Mouse (Mus musculus): ENCODE data around the gene Rtf2. TPM values are rescaled to one million over a fixed set of nuclear protein-coding genes. Genes with fewer than 3 reads are reported as not detected.

The Rtf2 gene
- polyA plus RNA-seq, 1 experiment = 49.8 TPM

DNA sequence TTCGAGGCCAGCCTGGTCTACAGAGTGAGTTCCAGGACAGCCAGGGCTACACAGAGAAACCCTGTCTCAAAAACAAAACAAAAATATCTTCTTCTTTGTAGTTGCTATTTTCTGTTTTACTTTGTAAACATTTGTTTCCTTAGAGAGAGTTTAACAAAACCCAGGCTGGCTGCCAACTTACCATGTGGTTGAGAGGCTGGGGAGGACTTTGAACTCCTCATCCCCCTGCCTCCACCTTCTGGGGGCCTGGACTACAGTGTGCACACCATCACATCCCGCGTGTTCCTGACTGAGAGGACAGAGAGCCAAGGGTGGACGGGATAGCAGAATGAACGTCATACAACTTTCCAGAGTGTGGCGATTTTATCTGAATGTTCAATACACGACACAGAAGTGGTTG is 65.8 kb downstream of the Rtf2 start:
- no peaks in the 10 kb centered on the region for H3K79me2 ChIP-seq (ENCODE audit: control insufficient read depth, insufficient read depth)
- no peak overlapping the region for H3K4me3 ChIP-seq
- no peaks in the 10 kb centered on the region for H3K36me3 ChIP-seq (ENCODE audit: control insufficient read depth, insufficient read depth)
- TF ChIP-seq MYOG (IDR thresholded peaks at IDR 0.05; ENCODE audit: control insufficient read depth in 1 of 3, insufficient read depth in 1 of 3, insufficient read length in 2 of 3, low read depth in 2 of 3) = no peak
- no peak for TF ChIP-seq TCF3 (IDR thresholded peaks at IDR 0.05; ENCODE audit: insufficient read length, low read depth)
- no peak for TF ChIP-seq SRF (IDR thresholded peaks at IDR 0.05; ENCODE audit: control insufficient read depth, insufficient read length, low read depth)
- TF ChIP-seq E2F4 (IDR thresholded peaks at IDR 0.05; ENCODE audit: insufficient read depth) = no peak
- TF ChIP-seq POLR2A (IDR thresholded peaks at IDR 0.05; ENCODE audit: insufficient read length, low read depth) = no peak
- TF ChIP-seq POLR2AphosphoS2 (IDR thresholded peaks at IDR 0.05; ENCODE audit: insufficient read length, low read depth) = no peak
- TF ChIP-seq USF1 (IDR thresholded peaks at IDR 0.05; ENCODE audit: low read depth) = no peak
- no peak for TF ChIP-seq REST (IDR thresholded peaks at IDR 0.05; ENCODE audit: insufficient read depth, insufficient read length)
- no peak for TF ChIP-seq CEBPB (IDR thresholded peaks at IDR 0.05; ENCODE audit: insufficient read depth, poor library complexity, severe bottlenecking)
- TF ChIP-seq MAX (IDR thresholded peaks at IDR 0.05; ENCODE audit: low read depth) = no peak
- TF ChIP-seq MYOD1 (IDR thresholded peaks at IDR 0.05; ENCODE audit: control insufficient read depth in 1 of 3, insufficient read length in 2 of 3, low read depth in 2 of 3) = no peak
- TF ChIP-seq TCF12 (IDR thresholded peaks at IDR 0.05; ENCODE audit: insufficient read depth, poor library complexity, severe bottlenecking) = no peak
- H3K27me3 ChIP-seq (ENCODE audit: control insufficient read depth, insufficient read depth, insufficient read length) = peaks cover 5% of the 10 kb centered on the region
- no peak overlapping the region for H3ac ChIP-seq (ENCODE audit: control insufficient read depth, insufficient read length)
- H3K4me2 ChIP-seq (ENCODE audit: low read depth) = no peak overlapping the region

DNA sequence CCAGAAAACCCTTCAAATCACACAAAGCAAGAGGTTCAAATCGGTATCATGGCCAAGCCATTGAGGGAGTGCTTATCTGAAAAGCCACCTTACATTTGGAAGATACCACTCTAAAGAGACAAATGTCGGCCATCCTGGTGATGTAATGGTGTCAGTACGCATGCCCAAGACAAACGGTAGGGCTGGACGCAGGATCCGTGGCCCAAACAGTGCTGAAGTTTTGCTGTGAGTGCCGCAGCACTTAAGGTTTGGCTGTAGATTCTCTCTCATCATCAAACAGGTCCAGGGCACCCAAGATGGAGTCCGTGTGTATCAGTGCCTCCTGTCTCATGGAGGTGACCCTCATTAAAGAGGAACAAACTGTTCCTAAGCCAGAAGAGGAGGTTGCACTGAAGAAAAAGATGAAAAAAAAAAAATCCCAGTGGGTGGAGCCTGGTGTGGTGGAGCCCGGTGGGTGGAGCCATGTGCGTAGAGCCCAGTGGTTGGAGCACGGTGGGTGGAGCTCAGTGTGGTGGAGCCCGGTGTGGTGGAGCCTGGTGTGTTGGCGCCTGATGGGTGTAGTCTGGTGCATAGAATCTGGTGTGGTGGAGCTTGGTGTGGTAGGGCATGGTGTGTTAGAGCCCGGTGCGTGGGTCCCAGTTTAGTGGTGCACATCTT is 69.8 kb downstream of the Rtf2 start:
- Histone ChIP-seq H3ac (ENCODE audit: control insufficient read depth, insufficient read length) (no peak overlapping the region), H3K79me2 (ENCODE audit: control insufficient read depth, insufficient read depth) (no peaks in the 10 kb centered on the region), H3K36me3 (ENCODE audit: control insufficient read depth, insufficient read depth) (no peaks in the 10 kb centered on the region), H3K27me3 (ENCODE audit: control insufficient read depth, insufficient read depth, insufficient read length) (peaks cover 5% of the 10 kb centered on the region), H3K4me2 (ENCODE audit: low read depth) (no peak overlapping the region), H3K4me3 (no peak overlapping the region)
- TF ChIP-seq TCF12 (IDR thresholded peaks at IDR 0.05; ENCODE audit: insufficient read depth, poor library complexity, severe bottlenecking) (no peak), MYOD1 (IDR thresholded peaks at IDR 0.05; ENCODE audit: control insufficient read depth in 1 of 3, insufficient read length in 2 of 3, low read depth in 2 of 3) (no peak), POLR2A (IDR thresholded peaks at IDR 0.05; ENCODE audit: insufficient read length, low read depth) (no peak), MAX (IDR thresholded peaks at IDR 0.05; ENCODE audit: low read depth) (no peak)

DNA sequence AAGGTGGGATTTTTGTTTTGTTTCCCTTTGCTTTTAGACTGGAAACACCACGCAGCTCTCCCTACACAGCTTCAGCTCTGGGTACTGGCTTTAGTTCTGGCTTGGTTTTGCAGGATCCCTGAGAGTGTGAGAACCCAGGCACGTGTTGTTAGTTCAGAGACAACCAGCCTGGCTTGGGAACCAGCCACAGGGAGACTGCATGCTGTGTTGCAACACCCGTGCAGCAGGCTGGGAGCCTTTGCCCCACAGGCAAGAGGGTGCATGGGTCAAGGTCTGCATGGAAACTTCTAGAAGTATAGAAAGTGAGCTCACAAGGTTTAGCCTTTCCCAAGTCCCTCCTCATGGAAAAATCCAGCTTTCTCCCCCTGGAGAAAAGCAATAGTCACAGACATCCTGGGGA is 70.5 kb downstream of the Rtf2 start:
- H3K36me3 ChIP-seq (ENCODE audit: control insufficient read depth, insufficient read depth) = no peaks in the 10 kb centered on the region
- peaks cover 5% of the 10 kb centered on the region for H3K27me3 ChIP-seq (ENCODE audit: control insufficient read depth, insufficient read depth, insufficient read length)
- no peaks in the 10 kb centered on the region for H3K79me2 ChIP-seq (ENCODE audit: control insufficient read depth, insufficient read depth)
- no peak for TF ChIP-seq MYOD1 (IDR thresholded peaks at IDR 0.05; ENCODE audit: control insufficient read depth in 1 of 3, insufficient read length in 2 of 3, low read depth in 2 of 3)
- TF ChIP-seq MAX (IDR thresholded peaks at IDR 0.05; ENCODE audit: low read depth) = no peak
- TF ChIP-seq SRF (IDR thresholded peaks at IDR 0.05; ENCODE audit: control insufficient read depth, insufficient read length, low read depth) = no peak
- no peak for TF ChIP-seq E2F4 (IDR thresholded peaks at IDR 0.05; ENCODE audit: insufficient read depth)
- no peak for TF ChIP-seq CEBPB (IDR thresholded peaks at IDR 0.05; ENCODE audit: insufficient read depth, poor library complexity, severe bottlenecking)
- no peak for TF ChIP-seq USF1 (IDR thresholded peaks at IDR 0.05; ENCODE audit: low read depth)
- no peak for TF ChIP-seq TCF12 (IDR thresholded peaks at IDR 0.05; ENCODE audit: insufficient read depth, poor library complexity, severe bottlenecking)
- TF ChIP-seq MYOG (IDR thresholded peaks at IDR 0.05; ENCODE audit: control insufficient read depth in 1 of 3, insufficient read depth in 1 of 3, insufficient read length in 2 of 3, low read depth in 2 of 3) = no peak
- H3K4me2 ChIP-seq (ENCODE audit: low read depth) = no peak overlapping the region
- H3ac ChIP-seq (ENCODE audit: control insufficient read depth, insufficient read length) = no peak overlapping the region
- no peak overlapping the region for H3K4me3 ChIP-seq

DNA sequence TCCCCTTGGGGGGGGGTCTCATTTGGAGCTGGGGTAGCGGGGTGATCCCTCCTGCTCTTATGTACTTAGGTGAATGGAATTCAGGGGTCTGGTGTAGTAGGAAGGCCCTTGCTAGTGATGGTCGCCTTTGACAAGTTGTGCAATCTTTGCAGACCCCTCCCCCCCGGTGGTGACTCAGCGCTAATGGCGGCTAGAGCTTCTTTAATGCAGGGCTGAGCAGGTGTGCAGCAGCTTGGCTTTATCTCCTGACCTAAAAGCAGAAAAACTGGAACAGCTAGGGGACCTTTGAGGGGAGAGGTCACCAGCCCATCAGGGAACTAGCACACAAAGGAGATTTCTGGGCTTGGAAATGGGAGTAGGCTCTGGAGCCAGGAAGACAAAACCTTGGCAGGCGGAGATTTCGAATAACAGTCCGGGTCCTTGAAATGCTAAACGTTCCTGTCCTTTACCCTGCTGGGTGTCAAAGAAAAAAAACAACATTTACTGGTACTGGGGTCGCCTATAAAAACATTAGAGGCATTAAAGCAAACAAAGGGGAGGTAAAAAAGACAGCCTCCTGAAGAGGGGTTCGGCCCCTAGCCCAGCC is 76.1 kb downstream of the Rtf2 start:
- no peaks in the 10 kb centered on the region for H3K36me3 ChIP-seq (ENCODE audit: control insufficient read depth, insufficient read depth)
- no peak overlapping the region for H3K4me2 ChIP-seq (ENCODE audit: low read depth)
- no peak overlapping the region for H3ac ChIP-seq (ENCODE audit: control insufficient read depth, insufficient read length)
- no peak overlapping the region for H3K4me3 ChIP-seq
- TF ChIP-seq USF1 (IDR thresholded peaks at IDR 0.05; ENCODE audit: low read depth) (no peak), TCF3 (IDR thresholded peaks at IDR 0.05; ENCODE audit: insufficient read length, low read depth) (no peak), REST (IDR thresholded peaks at IDR 0.05; ENCODE audit: insufficient read depth, insufficient read length) (no peak), MAX (IDR thresholded peaks at IDR 0.05; ENCODE audit: low read depth) (no peak), POLR2A (IDR thresholded peaks at IDR 0.05; ENCODE audit: insufficient read length, low read depth) (no peak), CEBPB (IDR thresholded peaks at IDR 0.05; ENCODE audit: insufficient read depth, poor library complexity, severe bottlenecking) (no peak), SRF (IDR thresholded peaks at IDR 0.05; ENCODE audit: control insufficient read depth, insufficient read length, low read depth) (no peak), TCF12 (IDR thresholded peaks at IDR 0.05; ENCODE audit: insufficient read depth, poor library complexity, severe bottlenecking) (no peak), MYOD1 (IDR thresholded peaks at IDR 0.05; ENCODE audit: control insufficient read depth in 1 of 3, insufficient read length in 2 of 3, low read depth in 2 of 3) (no peak), MYOG (IDR thresholded peaks at IDR 0.05; ENCODE audit: control insufficient read depth in 1 of 3, insufficient read depth in 1 of 3, insufficient read length in 2 of 3, low read depth in 2 of 3) (no peak), E2F4 (IDR thresholded peaks at IDR 0.05; ENCODE audit: insufficient read depth) (no peak), POLR2AphosphoS2 (IDR thresholded peaks at IDR 0.05; ENCODE audit: insufficient read length, low read depth) (no peak)
- H3K27me3 ChIP-seq (ENCODE audit: control insufficient read depth, insufficient read depth, insufficient read length) = peaks cover 29% of the 10 kb centered on the region
- no peaks in the 10 kb centered on the region for H3K79me2 ChIP-seq (ENCODE audit: control insufficient read depth, insufficient read depth)

Other genes starting within 250 kb of the Rtf2 start
- gene Mc3r, start 192.1 kb upstream of the Rtf2 start, polyA plus RNA-seq (2012; fragmentation: generic; extraction: Trizol) = not detected
- 3.9 TPM for gene Fam210b, start 95.0 kb upstream of the Rtf2 start, polyA plus RNA-seq (2012; fragmentation: generic; extraction: Trizol)
- 46.9 TPM for gene Aurka, start 70.0 kb upstream of the Rtf2 start, polyA plus RNA-seq (2012; fragmentation: generic; extraction: Trizol)
- gene Cstf1, start 69.9 kb upstream of the Rtf2 start, polyA plus RNA-seq (2012; fragmentation: generic; extraction: Trizol) = 28.3 TPM
- gene Cass4, start 46.8 kb upstream of the Rtf2 start, polyA plus RNA-seq (2012; fragmentation: generic; extraction: Trizol) = 0.24 TPM
- 0.17 TPM for gene Gcnt7, start 18.0 kb downstream of the Rtf2 start, polyA plus RNA-seq (2012; fragmentation: generic; extraction: Trizol)
- 0.08 TPM for gene Fam209, start 32.0 kb downstream of the Rtf2 start, polyA plus RNA-seq (2012; fragmentation: generic; extraction: Trizol)
- not detected for gene Tfap2c, start 109.0 kb downstream of the Rtf2 start, polyA plus RNA-seq (2012; fragmentation: generic; extraction: Trizol)

Data from myocyte (in vitro differentiated cells).